19 mouse cellular contexts compared by ENCODE assay signal in the genomic region with DNA sequence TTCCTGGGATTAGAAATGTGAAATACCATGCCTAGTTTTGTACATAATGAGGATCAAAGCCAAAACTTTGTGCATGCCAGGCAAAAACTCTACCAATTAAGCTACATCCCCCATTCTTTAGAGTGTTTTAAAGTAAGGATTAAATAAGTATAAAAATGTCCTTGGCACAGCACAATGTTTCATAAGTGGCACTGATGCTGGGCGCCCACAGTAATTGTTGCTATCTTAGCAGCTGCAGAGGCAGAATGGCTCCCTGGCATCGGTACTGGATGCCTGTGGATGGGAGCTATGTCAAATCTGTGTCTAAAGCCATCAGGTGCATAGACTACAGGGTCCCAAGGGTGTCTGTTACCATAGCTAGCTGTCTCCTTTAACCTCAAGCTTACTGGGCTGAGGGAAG. TPM values are rescaled to one million over a fixed set of nuclear protein-coding genes. Genes with fewer than 3 reads are reported as not detected.
DNase-seq lines count a peak whose midpoint lies in the region; ATAC-seq and TF ChIP-seq lines count a peak whose summit lies in the region.
"Had no signal": no experiment of that assay in that cellular context is flagged by ENCODE, and none has a peak within 500 bp of the region (broad histone marks: within the 10 kb centered on the region; RNA-seq: fewer than 3 reads in every experiment).

No protein-coding gene starts in this region.

- no peaks in the 10 kb centered on the region for H3K79me2 ChIP-seq in myocyte (ENCODE audit: control insufficient read depth, insufficient read depth)

- H3K27ac ChIP-seq in hindbrain, postnatal 0 days: no peak overlapping the region
- no peak overlapping the region for H3K27ac ChIP-seq in hindbrain, embryonic 12.5 days
- H3K27ac ChIP-seq: embryonic facial prominence, embryonic 12.5 days; heart, embryonic 10.5 days; limb, embryonic 13.5 days; liver, embryonic 15.5 days had no signal

- H3ac ChIP-seq in myocyte (ENCODE audit: control insufficient read depth, insufficient read length): no peak overlapping the region

- 0 out of 2 replicates have a peak, but pooled peaks have one; percentile 11 for ATAC-seq in hindbrain, postnatal 0 days
- no peak for ATAC-seq in hindbrain, embryonic 12.5 days (ENCODE audit: low FRiP score)

- H3K4me1 ChIP-seq in hindbrain, postnatal 0 days (ENCODE audit: insufficient read depth, low read length): 0 out of 2 replicates have a peak, but pooled peaks cover 3% of the 10 kb centered on the region
- peaks cover 12% of the 10 kb centered on the region for H3K4me1 ChIP-seq in hindbrain, embryonic 12.5 days
- H3K4me1 ChIP-seq: embryonic facial prominence, embryonic 12.5 days; liver, embryonic 15.5 days had no signal

- no peak overlapping the region for H3K4me3 ChIP-seq in hindbrain, postnatal 0 days (ENCODE audit: low read length)
- no peak overlapping the region for H3K4me3 ChIP-seq in hindbrain, embryonic 12.5 days
- no peak overlapping the region for H3K4me3 ChIP-seq in myocyte
- H3K4me3 ChIP-seq: embryonic facial prominence, embryonic 12.5 days; heart, embryonic 10.5 days; limb, embryonic 13.5 days; liver, embryonic 15.5 days had no signal

- no peaks in the 10 kb centered on the region for H3K27me3 ChIP-seq in hindbrain, postnatal 0 days (ENCODE audit: insufficient read depth, low read length)
- no peaks in the 10 kb centered on the region for H3K27me3 ChIP-seq in hindbrain, embryonic 12.5 days
- no peaks in the 10 kb centered on the region for H3K27me3 ChIP-seq in myocyte (ENCODE audit: control insufficient read depth, insufficient read depth, insufficient read length)
- H3K27me3 ChIP-seq: embryonic facial prominence, embryonic 12.5 days; limb, embryonic 13.5 days; liver, embryonic 15.5 days had no signal

- no peak overlapping the region for H3K9ac ChIP-seq in hindbrain, postnatal 0 days (replicated peaks; ENCODE audit: low read length)
- H3K9ac ChIP-seq in hindbrain, embryonic 12.5 days: no peak overlapping the region
- H3K9ac ChIP-seq: embryonic facial prominence, embryonic 12.5 days; limb, embryonic 13.5 days; liver, embryonic 15.5 days had no signal

- no peak for TF ChIP-seq CTCF in hindbrain, postnatal 0 days (IDR thresholded peaks at IDR 0.05; ENCODE audit: low read depth)

- no peaks in the 10 kb centered on the region for H3K9me3 ChIP-seq in hindbrain, postnatal 0 days (ENCODE audit: low read length)
- no peaks in the 10 kb centered on the region for H3K9me3 ChIP-seq in hindbrain, embryonic 12.5 days (replicated peaks)
- H3K9me3 ChIP-seq: embryonic facial prominence, embryonic 12.5 days; heart, embryonic 10.5 days; limb, embryonic 13.5 days; liver, embryonic 15.5 days had no signal

- peak; percentile 39 for DNase-seq in hindbrain, postnatal 0 days (ENCODE audit: low spot score)
- DNase-seq in layer of hippocampus, adult 9-10 months (ENCODE audit: low spot score): peak; percentile 55
- peak; percentile 84 for DNase-seq in telencephalon, adult 2 months (ENCODE audit: low read depth, low spot score)
- no peak for DNase-seq in adrenal gland, adult (ENCODE audit: inconsistent age in 2 of 2, low spot score in 1 of 2)
- no peak for DNase-seq in urinary bladder, postnatal 25 days (ENCODE audit: low spot score)
- DNase-seq: adrenal gland, postnatal 10 days; B cell, adult 2 months; cerebellum, postnatal 36 days; gastrocnemius, postnatal 36 days; kidney, adult 9 months; lung, postnatal 14 days; spleen, adult 18-20 months; thymus, postnatal 25 days had no signal

- 71% methylated on average over 2 of the region's 2 CpGs for whole genome bisulfite sequencing in hindbrain, postnatal 0 days
- 86% methylated on average over 2 of the region's 2 CpGs for WGBS in hindbrain, embryonic 12.5 days

- no peaks in the 10 kb centered on the region for H3K36me3 ChIP-seq in hindbrain, postnatal 0 days (ENCODE audit: insufficient read depth, low read length)
- no peaks in the 10 kb centered on the region for H3K36me3 ChIP-seq in hindbrain, embryonic 12.5 days
- H3K36me3 ChIP-seq in myocyte (ENCODE audit: control insufficient read depth, insufficient read depth): no peaks in the 10 kb centered on the region
- H3K36me3 ChIP-seq: embryonic facial prominence, embryonic 12.5 days; heart, embryonic 10.5 days; limb, embryonic 13.5 days; liver, embryonic 15.5 days had no signal

- H3K4me2 ChIP-seq in hindbrain, postnatal 0 days (ENCODE audit: low read depth, low read length): no peak overlapping the region
- H3K4me2 ChIP-seq in hindbrain, embryonic 12.5 days (replicated peaks): no peak overlapping the region
- H3K4me2 ChIP-seq in myocyte (ENCODE audit: low read depth): no peak overlapping the region
- H3K4me2 ChIP-seq: embryonic facial prominence, embryonic 12.5 days; limb, embryonic 13.5 days; liver, embryonic 15.5 days had no signal

- TF ChIP-seq POLR2A in myocyte (IDR thresholded peaks at IDR 0.05; ENCODE audit: insufficient read length, low read depth): no peak

TF ChIP-seq in myocyte, 11 proteins besides CTCF, POLR2A, EP300 and RAD21:
- no peak for TF ChIP-seq POLR2AphosphoS2 (IDR thresholded peaks at IDR 0.05; ENCODE audit: insufficient read length, low read depth)
- TF ChIP-seq TCF12 (IDR thresholded peaks at IDR 0.05; ENCODE audit: insufficient read depth, poor library complexity, severe bottlenecking): peak; percentile 6
- TF ChIP-seq TCF3 (IDR thresholded peaks at IDR 0.05; ENCODE audit: insufficient read length, low read depth): peak; percentile 18
- TF ChIP-seq MYOD1 (IDR thresholded peaks at IDR 0.05; ENCODE audit: control insufficient read depth in 1 of 3, insufficient read length in 2 of 3, low read depth in 2 of 3): peak in 1 of 3 experiments; percentile 63
- peak in 1 of 3 experiments; percentile 70 for TF ChIP-seq MYOG (IDR thresholded peaks at IDR 0.05; ENCODE audit: control insufficient read depth in 1 of 3, insufficient read depth in 1 of 3, insufficient read length in 2 of 3, low read depth in 2 of 3)

RNA-seq across cellular contexts. Expression of a gene that starts 28.8 kb away (rescaled TPM):
- total RNA-seq in hindbrain, postnatal 0 days (2014; rRNA removed): 356 and 385 TPM in 2 replicates
- polyA plus RNA-seq in hindbrain, postnatal 0 days (2015; fragmentation: Nextera tagmentation; extraction: Ambion mirVana): 71.4 and 71.7 TPM in 2 replicates
- polyA plus RNA-seq in hindbrain, embryonic 12.5 days (2016; fragmentation: Nextera tagmentation; extraction: Ambion mirVana): 75.4 and 78.3 TPM in 2 replicates
- 415 TPM for polyA plus RNA-seq in myocyte (2012; fragmentation: generic; extraction: Trizol)

Comparison
In these comparisons a context has a peak if more than half of its experiments do, and no peak if none do; other contexts are left out.
1. DNase-seq: peak in hindbrain, postnatal 0 days (single experiment), layer of hippocampus, adult 9-10 months (single experiment) and telencephalon, adult 2 months (single experiment); none in adrenal gland, adult (0 of 2) and urinary bladder, postnatal 25 days (single experiment).